Mouse (Mus musculus): ENCODE results near the gene Csrp2. TPM values are rescaled to one million over a fixed set of nuclear protein-coding genes. Genes with fewer than 3 reads are reported as not detected.

The Csrp2 gene
- total RNA-seq, 1 experiment from 2014 or later = 35.8 TPM

DNA sequence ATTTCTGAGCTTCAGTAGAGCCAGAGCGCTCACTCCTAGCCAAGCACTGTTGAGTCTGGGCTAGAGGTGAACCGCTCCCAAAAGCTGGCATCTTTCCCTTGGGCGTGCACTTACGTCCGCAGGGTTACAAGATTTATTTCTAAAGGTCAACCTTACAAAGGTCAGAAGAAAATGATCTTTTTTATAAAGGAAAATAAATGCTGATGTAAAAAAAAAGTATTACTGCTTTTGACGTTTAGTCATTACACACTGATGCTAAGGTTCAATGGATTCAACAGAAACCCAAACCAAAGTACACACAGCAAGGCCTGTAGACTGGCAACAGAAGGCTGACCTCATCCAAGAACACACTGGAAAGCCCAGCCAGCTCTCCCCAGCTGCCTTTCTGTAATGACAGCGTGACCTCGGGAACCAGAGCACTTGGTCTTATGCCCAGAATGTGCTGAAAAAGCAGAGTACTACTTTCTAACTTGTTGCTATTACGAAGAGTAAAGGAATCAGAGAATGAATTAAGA is 33.4 kb downstream of the Csrp2 start:
- ATAC-seq (replicated peaks; ENCODE audit: insufficient number of reproducible peaks, low FRiP score, low TSS enrichment, poor library complexity, severe bottlenecking) = no peak

DNA sequence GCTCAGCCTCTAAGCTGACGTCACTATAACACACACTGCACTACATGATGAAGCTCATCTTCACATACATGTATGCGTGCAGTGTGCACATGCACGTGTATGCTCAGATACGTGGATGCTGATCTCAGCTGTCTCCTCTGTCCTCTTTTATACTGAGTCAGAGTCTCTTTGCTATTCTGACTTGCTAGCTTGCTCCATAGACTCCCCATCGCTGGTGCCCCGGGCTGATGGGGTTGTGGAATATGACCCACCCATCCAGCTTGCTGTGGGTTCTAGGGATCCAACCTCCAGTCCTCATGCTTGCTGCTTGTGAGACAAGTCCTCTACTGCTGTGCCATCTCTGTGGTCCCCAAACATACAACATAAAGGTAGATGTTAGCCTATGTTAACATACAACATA is 39.3 kb downstream of the Csrp2 start:
- peak; percentile 22; the same call in 1 of the 2 replicates for ATAC-seq (replicated peaks; ENCODE audit: insufficient number of reproducible peaks, low FRiP score, low TSS enrichment, poor library complexity, severe bottlenecking)

DNA sequence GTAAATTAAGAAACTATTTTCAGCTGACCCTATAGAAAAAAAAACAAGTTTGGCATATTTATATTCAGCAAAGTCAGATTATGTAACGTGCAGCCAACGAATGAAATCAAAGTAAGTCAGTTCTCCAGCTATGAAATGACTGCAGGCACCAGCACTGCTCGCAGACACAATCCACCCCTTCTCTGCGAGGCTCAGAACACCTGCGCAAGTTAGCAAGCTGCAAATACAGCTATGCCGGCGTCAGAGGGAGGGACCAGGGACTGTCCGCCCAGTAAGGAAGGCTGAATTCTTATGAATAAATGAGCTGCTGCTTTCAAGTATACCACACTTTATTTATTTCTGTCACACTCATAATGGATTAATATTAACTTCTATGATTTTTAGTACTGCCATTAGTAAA is 40.2 kb downstream of the Csrp2 start:
- ATAC-seq (replicated peaks; ENCODE audit: insufficient number of reproducible peaks, low FRiP score, low TSS enrichment, poor library complexity, severe bottlenecking) = no peak

DNA sequence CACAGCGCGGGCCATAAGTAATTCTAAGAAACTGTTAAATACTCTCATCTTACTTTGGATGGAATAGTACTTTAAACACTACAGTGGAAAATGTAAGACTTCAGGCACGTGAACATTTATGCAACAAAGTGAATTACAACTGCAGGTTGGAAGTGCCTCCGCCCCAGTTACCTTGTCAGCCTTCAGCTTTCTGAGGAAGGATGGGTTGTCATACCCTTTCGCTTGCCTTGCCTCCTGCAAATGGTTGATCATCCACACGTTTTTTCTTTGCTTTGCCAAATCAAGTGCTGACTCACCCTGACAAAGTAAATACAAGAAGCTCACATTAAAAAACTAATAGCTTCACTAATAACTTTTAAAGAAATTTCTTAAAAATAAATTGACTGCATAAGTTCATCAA is 41.3 kb downstream of the Csrp2 start:
- ATAC-seq (replicated peaks; ENCODE audit: insufficient number of reproducible peaks, low FRiP score, low TSS enrichment, poor library complexity, severe bottlenecking) = no peak

DNA sequence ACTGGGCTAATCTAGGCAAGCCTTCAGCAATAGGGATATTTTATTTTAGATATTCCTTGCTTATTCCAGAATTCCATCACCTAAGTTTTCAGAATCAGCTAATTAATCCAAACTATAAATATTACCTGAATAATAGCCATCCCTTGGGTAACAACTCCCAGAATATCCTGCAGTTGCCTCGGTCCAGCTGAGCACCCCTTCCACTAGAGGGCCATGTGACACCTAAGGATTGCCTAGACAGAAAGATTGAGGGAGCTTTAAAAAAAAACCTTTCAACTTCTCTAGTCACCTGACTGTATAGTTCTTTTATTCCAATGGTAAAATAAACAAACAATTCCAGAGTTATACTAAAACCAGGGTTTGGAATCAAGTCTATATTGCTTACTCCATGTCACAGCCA is 42.6 kb downstream of the Csrp2 start:
- no peak for ATAC-seq (replicated peaks; ENCODE audit: insufficient number of reproducible peaks, low FRiP score, low TSS enrichment, poor library complexity, severe bottlenecking)

DNA sequence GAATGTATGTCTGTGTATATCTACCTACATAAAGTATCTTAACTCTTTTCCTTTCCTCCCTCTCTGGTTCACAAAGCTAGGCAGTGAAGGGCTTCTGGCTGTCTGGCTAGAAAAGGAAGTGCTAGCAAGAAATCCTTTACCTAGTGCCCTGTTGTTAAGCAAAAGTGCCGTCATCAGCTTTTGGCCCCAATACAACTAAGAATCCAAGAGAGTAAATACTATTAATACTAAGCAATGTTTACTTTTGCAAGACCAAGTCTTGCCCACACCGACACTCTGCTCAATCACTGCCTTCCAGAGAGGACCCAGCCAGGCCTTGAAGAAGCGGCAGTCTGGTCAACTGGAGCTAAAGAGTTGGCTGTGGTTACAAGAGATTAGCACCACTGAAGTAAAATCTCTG is 51.5 kb downstream of the Csrp2 start:
- no peak for ATAC-seq (replicated peaks; ENCODE audit: insufficient number of reproducible peaks, low FRiP score, low TSS enrichment, poor library complexity, severe bottlenecking)

DNA sequence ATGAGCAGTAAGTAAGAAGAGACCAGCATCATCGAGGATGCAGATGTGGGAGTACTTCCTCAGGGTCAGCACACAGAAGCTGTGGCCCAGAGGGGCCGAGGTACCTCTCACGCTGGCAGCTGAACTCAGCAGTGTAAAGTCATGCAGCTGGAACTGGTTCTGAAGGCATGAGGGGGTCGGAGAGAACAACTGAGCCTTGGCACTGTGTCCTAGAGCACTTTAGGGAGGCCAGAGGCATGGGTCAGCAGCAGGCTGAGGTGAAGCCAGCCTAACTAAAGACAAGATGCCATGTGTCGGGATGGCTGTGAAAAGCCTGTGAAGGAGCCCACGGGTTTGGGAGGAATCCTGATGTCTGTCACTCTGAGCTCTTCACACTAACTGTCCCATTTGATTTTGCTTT is 51.9 kb downstream of the Csrp2 start:
- no peak for ATAC-seq (replicated peaks; ENCODE audit: insufficient number of reproducible peaks, low FRiP score, low TSS enrichment, poor library complexity, severe bottlenecking)

DNA sequence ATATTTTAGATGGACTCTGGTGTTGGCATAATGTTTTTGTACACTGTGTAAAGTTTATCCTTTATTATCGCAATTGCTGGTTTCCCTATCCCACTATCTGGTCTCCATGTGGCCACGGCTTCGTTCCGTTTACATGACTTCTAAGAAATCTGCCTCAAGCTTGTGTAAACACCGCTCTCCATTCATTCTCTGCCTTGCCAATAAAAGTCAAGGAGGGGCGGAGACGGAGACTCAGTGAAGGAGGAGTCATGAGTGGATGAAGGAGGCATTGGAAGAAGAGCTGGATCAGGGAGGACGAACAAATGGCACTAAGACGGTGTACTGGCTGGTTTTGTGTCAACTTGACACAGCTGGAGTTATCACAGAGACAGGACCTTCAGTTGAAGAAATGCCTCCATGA is 52.4 kb downstream of the Csrp2 start:
- no peak for ATAC-seq (replicated peaks; ENCODE audit: insufficient number of reproducible peaks, low FRiP score, low TSS enrichment, poor library complexity, severe bottlenecking)

DNA sequence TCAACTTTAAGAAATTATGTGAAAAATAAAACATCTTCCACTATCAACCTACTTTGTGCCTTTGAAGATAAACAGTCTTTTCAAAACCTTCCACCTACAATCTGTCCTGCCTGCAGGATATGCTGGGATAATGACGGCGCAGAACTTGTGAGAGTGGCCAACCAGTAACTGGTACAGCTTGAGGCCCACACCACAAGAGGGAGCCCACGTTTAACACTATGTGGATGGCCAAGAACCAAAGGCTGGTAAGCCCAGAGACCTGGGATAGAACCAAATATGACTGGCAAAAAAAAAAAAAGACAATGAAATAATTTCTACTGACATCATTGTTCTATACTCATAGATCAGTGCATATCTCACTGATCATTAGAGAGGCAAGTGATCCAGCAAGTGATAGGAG is 54.9 kb downstream of the Csrp2 start:
- no peak for ATAC-seq (replicated peaks; ENCODE audit: insufficient number of reproducible peaks, low FRiP score, low TSS enrichment, poor library complexity, severe bottlenecking)

DNA sequence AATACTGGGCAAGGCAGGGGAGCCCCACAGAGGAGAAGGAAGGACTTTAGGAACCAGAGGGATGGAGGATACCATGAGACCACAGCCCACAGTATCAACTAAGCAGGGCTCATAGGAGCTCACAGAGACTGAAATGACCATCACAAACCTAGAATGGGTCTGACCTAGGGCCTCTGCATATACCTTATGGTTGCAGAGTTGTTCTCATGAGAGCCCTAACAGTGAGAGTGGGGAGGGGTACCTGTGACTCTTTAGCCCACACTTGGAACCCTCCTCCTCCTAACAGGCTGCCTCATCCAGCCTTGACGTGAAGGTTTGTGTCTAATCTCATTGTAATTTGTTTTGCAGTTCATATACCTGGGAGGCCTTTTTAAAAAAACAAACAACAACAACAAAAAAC is 55.3 kb downstream of the Csrp2 start:
- ATAC-seq (replicated peaks; ENCODE audit: insufficient number of reproducible peaks, low FRiP score, low TSS enrichment, poor library complexity, severe bottlenecking) = no peak

DNA sequence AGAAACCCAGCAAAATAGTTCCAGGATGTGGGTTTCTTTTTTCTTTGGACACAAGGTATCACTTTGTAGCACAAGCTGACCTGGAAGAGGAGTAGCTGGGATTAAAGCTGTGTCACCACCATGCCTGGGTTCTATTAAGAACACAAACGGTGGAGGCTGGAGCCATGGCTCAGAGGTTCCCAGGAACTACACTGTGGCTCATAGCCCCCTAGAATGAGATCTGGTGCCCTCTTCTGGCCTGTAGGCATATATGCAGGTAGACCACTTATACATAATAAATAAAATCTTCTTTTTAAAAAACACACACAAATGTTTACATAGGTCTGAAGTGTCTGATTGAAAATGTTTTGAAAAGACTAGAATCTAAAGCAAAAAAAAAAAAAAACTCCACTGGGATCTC is 56.5 kb downstream of the Csrp2 start:
- ATAC-seq (replicated peaks; ENCODE audit: insufficient number of reproducible peaks, low FRiP score, low TSS enrichment, poor library complexity, severe bottlenecking) = no peak

DNA sequence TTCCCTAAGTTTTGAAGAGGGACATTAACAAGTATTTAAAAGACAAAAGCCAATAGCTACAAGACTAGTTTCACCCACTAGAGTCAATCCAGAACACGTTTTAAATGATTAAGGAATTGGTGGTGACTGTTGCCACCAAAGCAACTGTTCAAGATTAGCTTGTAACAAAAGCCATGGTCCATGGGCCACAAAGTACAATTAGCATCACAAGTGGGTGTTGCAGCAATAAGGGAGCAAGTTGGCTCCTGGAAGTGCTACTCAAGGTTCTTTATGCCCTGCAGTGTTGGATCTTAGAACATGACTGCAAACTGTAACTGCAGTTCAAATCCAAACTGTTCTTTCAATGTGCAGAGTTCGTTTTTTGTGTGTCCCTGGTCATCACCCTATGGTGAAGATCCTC is 57.8 kb downstream of the Csrp2 start:
- ATAC-seq (replicated peaks; ENCODE audit: insufficient number of reproducible peaks, low FRiP score, low TSS enrichment, poor library complexity, severe bottlenecking) = no peak

DNA sequence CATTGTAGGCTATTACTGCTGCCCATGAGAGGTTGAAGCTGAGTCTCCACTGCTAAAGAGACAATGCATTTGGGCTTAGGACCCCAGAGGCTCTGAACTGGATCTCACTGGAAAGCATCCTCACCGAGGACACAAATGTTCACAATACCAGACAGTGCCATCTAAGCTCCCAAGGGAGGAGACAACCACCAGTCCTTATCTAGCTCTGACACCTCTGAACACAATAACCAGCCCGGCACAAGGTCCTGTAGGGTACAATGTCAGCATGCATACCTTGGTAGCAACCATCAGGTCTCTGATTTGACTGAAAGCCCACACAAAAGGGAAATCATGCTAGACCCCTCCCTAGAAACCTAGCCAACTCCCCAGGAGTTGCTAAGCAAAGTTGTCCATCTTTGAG is 59.8 kb downstream of the Csrp2 start:
- no peak for ATAC-seq (replicated peaks; ENCODE audit: insufficient number of reproducible peaks, low FRiP score, low TSS enrichment, poor library complexity, severe bottlenecking)

DNA sequence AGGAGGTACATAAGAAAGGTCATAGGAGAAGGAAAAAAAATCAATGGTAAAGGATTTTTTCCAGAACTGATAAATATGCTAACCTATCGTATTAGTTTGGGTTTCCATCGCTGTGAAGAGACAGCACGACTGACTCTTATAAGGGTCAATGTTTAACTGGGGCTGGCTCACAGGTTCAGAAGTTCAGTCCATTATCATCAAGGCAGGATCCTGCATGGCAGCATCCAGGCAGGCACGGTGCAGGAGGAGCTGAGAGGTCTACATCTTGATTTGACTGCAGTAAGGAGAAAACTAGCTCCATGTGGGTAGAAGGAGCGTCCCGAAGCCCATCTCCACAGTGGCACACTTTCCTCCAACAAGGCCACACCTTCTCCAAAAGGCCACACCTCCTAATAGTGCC is 60.9 kb downstream of the Csrp2 start:
- ATAC-seq (replicated peaks; ENCODE audit: insufficient number of reproducible peaks, low FRiP score, low TSS enrichment, poor library complexity, severe bottlenecking) = no peak

DNA sequence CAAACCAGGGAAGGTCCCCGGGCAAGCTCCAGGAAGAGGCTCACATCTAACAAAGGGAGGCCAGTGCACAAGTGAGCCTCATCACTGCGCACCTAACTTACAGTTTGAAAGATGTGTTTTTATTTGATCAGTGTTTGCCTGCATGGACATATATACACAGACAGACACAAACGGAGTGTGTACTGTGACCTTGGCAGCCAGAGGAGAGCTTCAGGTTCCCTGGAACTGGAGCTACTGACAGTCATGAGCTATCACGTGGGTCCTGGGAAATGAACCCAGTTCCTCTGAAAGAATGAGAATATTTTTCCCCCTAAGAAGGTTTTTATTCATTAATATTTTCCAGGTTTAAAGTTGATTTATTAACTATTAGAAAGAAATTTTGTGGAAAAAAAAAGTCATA is 63.2 kb downstream of the Csrp2 start:
- ATAC-seq (replicated peaks; ENCODE audit: insufficient number of reproducible peaks, low FRiP score, low TSS enrichment, poor library complexity, severe bottlenecking) = no peak

DNA sequence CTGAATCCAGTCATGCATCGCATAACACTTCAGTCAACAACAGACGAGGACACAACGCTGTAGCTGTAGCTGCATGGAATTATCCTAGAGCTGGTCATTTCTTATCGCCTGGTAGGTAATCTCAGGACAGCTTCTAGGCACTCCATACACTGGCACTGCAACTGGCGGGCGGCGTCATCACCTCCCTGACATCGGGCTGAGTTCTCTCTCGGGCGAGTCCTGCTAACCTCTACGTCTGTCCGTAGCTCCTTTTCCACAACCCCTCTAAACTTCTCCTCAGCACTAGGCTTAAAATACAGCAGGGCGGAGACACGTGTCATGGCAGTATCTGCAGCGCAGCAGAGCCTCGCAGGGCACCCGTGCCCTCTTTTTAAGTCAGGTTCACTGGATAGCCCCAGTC is 67.1 kb downstream of the Csrp2 start:
- no peak for ATAC-seq (replicated peaks; ENCODE audit: insufficient number of reproducible peaks, low FRiP score, low TSS enrichment, poor library complexity, severe bottlenecking)

Other genes with a start within 250 kb of the Csrp2 start
- 0.85 to 1.2 TPM in 2 of 3 replicates, not detected in the other for gene E2f7, start 174.3 kb upstream of the Csrp2 start, total RNA-seq (2017)
- gene Zdhhc17, start 90.4 kb downstream of the Csrp2 start, total RNA-seq (2017) = 20.4 to 41.9 TPM (median 29.2 TPM) in 3 replicates
- gene Osbpl8, start 245.0 kb downstream of the Csrp2 start, total RNA-seq (2017) = 103 to 127 TPM (median 111 TPM) in 3 replicates

Measured in monocyte, adult 5-6 weeks (primary cell).